Mouse (Mus musculus) heart, embryonic 11.5 days (tissue): Measurements from ENCODE around the gene Gm5891. TPM values are rescaled to one million over a fixed set of nuclear protein-coding genes. Genes with fewer than 3 reads are reported as not detected.
"Not testable (repeated sequence)": the region's sequence is repeated elsewhere in the genome, so short reads cannot be mapped to it uniquely, and the experiment has no call there.

Source experiments
- ATAC-seq: fragments of 200-750 bp; cut with Nextera tagmentation; replicated peaks from 2 replicates; pipeline ENCODE4 v1.8.0; 2017; ENCODE audit warnings: moderate library complexity; ENCODE audit not compliant: insufficient number of reproducible peaks, low FRiP score, low TSS enrichment
- H3K27ac ChIP-seq: fragments of 300-500 bp; sonication (generic); 2 replicates; pipeline ENCODE4 v1.5.1; 2014; ENCODE audit warnings: mild to moderate bottlenecking, low read depth, low read length
- H3K27me3 ChIP-seq: fragments of 300-500 bp; sonication (generic); 2 replicates; pipeline ENCODE4 v1.6.1; 2014; ENCODE audit warnings: mild to moderate bottlenecking, low read length, mixed read lengths; ENCODE audit not compliant: control insufficient read depth, insufficient read depth
- H3K36me3 ChIP-seq: fragments of 300-500 bp; sonication (generic); 2 replicates; pipeline ENCODE4 v1.6.1; 2014; ENCODE audit warnings: mild to moderate bottlenecking, low read length, moderate library complexity, mixed read lengths; ENCODE audit not compliant: control insufficient read depth, insufficient read depth
- H3K4me1 ChIP-seq: fragments of 300-500 bp; sonication (generic); 2 replicates; pipeline ENCODE4 v1.6.1; 2014; ENCODE audit warnings: low read length; ENCODE audit not compliant: control insufficient read depth, insufficient read depth
- H3K4me2 ChIP-seq: fragments of 300-500 bp; sonication (generic); 2 replicates; pipeline ENCODE4 v1.6.1; 2014; ENCODE audit warnings: mild to moderate bottlenecking, moderate library complexity
- H3K4me3 ChIP-seq: fragments of 300-500 bp; sonication (generic); 2 replicates; pipeline ENCODE4 v1.5.1; 2014; ENCODE audit warnings: low read depth, low read length
- H3K9ac ChIP-seq: fragments of 300-500 bp; sonication (generic); 2 replicates; pipeline ENCODE4 v1.6.1; 2014; ENCODE audit warnings: mild to moderate bottlenecking, low read depth, low read length, moderate library complexity
- H3K9me3 ChIP-seq: fragments of 300-500 bp; sonication (generic); replicated peaks from 2 replicates; pipeline ENCODE4 v1.6.1; 2016; ENCODE audit warnings: low read length; ENCODE audit not compliant: control insufficient read depth
- WGBS: fragments of 180-500 bp; shearing (Covaris S2); extraction: QIAGEN DNeasy Blood & Tissue Kit; methylation state at CpG from one replicate; pipeline ENCODE4 v1.1.7; 2014; ENCODE audit not compliant: insufficient replicate concordance; 5-methylcytosine and 5-hydroxymethylcytosine counted together
- polyA plus RNA-seq: library from polyadenylated mRNA; unstranded; fragments of >200 nt; fragmentation: Nextera tagmentation; extraction: Ambion mirVana; gene quantifications from 2 replicates; pipeline ENCODE4 v1.2.1, GENCODE M21; 2014

Gene Gm5891
- polyA plus RNA-seq = not detected in 2 replicates

- not testable (repeated sequence) for H3K27ac ChIP-seq, H3K27me3 ChIP-seq, ATAC-seq, H3K9me3 ChIP-seq, H3K36me3 ChIP-seq, H3K4me2 ChIP-seq, H3K4me1 ChIP-seq, H3K4me3 ChIP-seq, H3K9ac ChIP-seq
- WGBS = no CpG with 5 or more reads among the region's 1 CpGs
Observed at GRCm38 (mm10) chr7:21921191-21921590, at the start of gene Gm5891. Gene Gm5891 (minus strand): TSS chr7:21921291.

Other genes starting within 250 kb of the Gm5891 start
- not detected in 2 replicates for gene Gm4175, start 159.8 kb downstream of the Gm5891 start, polyA plus RNA-seq
- gene Gm4177, start 124.6 kb downstream of the Gm5891 start, polyA plus RNA-seq = not detected in 2 replicates
- not detected in 2 replicates for gene Vmn1r135, start 88.9 kb downstream of the Gm5891 start, polyA plus RNA-seq
- gene Gm5725, start 77.0 kb downstream of the Gm5891 start, polyA plus RNA-seq = not detected in 2 replicates
- gene Vmn1r137, start 73.3 kb upstream of the Gm5891 start, polyA plus RNA-seq = not detected in 2 replicates
- not detected in 2 replicates for gene Vmn1r138, start 107.6 kb upstream of the Gm5891 start, polyA plus RNA-seq
- not detected in 2 replicates for gene Gm6176, start 135.0 kb upstream of the Gm5891 start, polyA plus RNA-seq
- gene Vmn1r139, start 147.8 kb upstream of the Gm5891 start, polyA plus RNA-seq = not detected in 2 replicates
- gene Gm16451, start 197.0 kb upstream of the Gm5891 start, polyA plus RNA-seq = not detected in 2 replicates
- not detected in 2 replicates for gene Gm10666, start 213.4 kb upstream of the Gm5891 start, polyA plus RNA-seq
- not detected in 2 replicates for gene Vmn1r142, start 242.7 kb upstream of the Gm5891 start, polyA plus RNA-seq